Mouse (Mus musculus): ENCODE results near the gene Mprip.

Gene Mprip

GRCm38 (mm10) chr11:59760796-59761195 is 99.7 kb downstream of the Mprip start:
- no peak for TF ChIP-seq GATA4 (IDR thresholded peaks at IDR 0.05; ENCODE audit: insufficient replicate concordance, low read length)

GRCm38 (mm10) chr11:59769307-59769706 is 108.2 kb downstream of the Mprip start:
- TF ChIP-seq GATA4 (IDR thresholded peaks at IDR 0.05; ENCODE audit: insufficient replicate concordance, low read length): no peak

GRCm38 (mm10) chr11:59769738-59770137 is 108.6 kb downstream of the Mprip start:
- no peak for TF ChIP-seq GATA4 (IDR thresholded peaks at IDR 0.05; ENCODE audit: insufficient replicate concordance, low read length)

GRCm38 (mm10) chr11:59770753-59771152 is 109.6 kb downstream of the Mprip start:
- TF ChIP-seq GATA4 (IDR thresholded peaks at IDR 0.05; ENCODE audit: insufficient replicate concordance, low read length): no peak

- TF ChIP-seq GATA4 (IDR thresholded peaks at IDR 0.05; ENCODE audit: insufficient replicate concordance, low read length): no peak
These were observed 111.2 kb downstream of the Mprip start for GRCm38 (mm10) chr11:59772291-59772690.

GRCm38 (mm10) chr11:59772902-59773301 is 111.8 kb downstream of the Mprip start:
- TF ChIP-seq GATA4 (IDR thresholded peaks at IDR 0.05; ENCODE audit: insufficient replicate concordance, low read length): no peak

- no peak for TF ChIP-seq GATA4 (IDR thresholded peaks at IDR 0.05; ENCODE audit: insufficient replicate concordance, low read length)
These were observed 113.4 kb downstream of the Mprip start for GRCm38 (mm10) chr11:59774522-59774921.

- TF ChIP-seq GATA4 (IDR thresholded peaks at IDR 0.05; ENCODE audit: insufficient replicate concordance, low read length): no peak
These were observed 114.5 kb downstream of the Mprip start for GRCm38 (mm10) chr11:59775435-59776148.

- no peak for TF ChIP-seq GATA4 (IDR thresholded peaks at IDR 0.05; ENCODE audit: insufficient replicate concordance, low read length)
These were observed 116.2 kb downstream of the Mprip start for GRCm38 (mm10) chr11:59777259-59777658.

- TF ChIP-seq GATA4 (IDR thresholded peaks at IDR 0.05; ENCODE audit: insufficient replicate concordance, low read length): no peak
These were observed 117.2 kb downstream of the Mprip start for GRCm38 (mm10) chr11:59778181-59778873.

GRCm38 (mm10) chr11:59778874-59779223 is 117.7 kb downstream of the Mprip start:
- TF ChIP-seq GATA4 (IDR thresholded peaks at IDR 0.05; ENCODE audit: insufficient replicate concordance, low read length): no peak

- TF ChIP-seq GATA4 (IDR thresholded peaks at IDR 0.05; ENCODE audit: insufficient replicate concordance, low read length): no peak
These were observed 118.3 kb downstream of the Mprip start for GRCm38 (mm10) chr11:59779406-59779805.

GRCm38 (mm10) chr11:59780241-59780640 is 119.1 kb downstream of the Mprip start:
- TF ChIP-seq GATA4 (IDR thresholded peaks at IDR 0.05; ENCODE audit: insufficient replicate concordance, low read length): no peak

GRCm38 (mm10) chr11:59782091-59782590 is 121.0 kb downstream of the Mprip start:
- TF ChIP-seq GATA4 (IDR thresholded peaks at IDR 0.05; ENCODE audit: insufficient replicate concordance, low read length): no peak

GRCm38 (mm10) chr11:59783591-59783990 is 122.5 kb downstream of the Mprip start:
- no peak for TF ChIP-seq GATA4 (IDR thresholded peaks at IDR 0.05; ENCODE audit: insufficient replicate concordance, low read length)

GRCm38 (mm10) chr11:59786444-59787198 is 125.5 kb downstream of the Mprip start:
- TF ChIP-seq GATA4 (IDR thresholded peaks at IDR 0.05; ENCODE audit: insufficient replicate concordance, low read length): no peak

All from liver, adult (tissue).